Mouse (Mus musculus): Measurements from ENCODE around the gene Pctp.

The Pctp gene

DNA sequence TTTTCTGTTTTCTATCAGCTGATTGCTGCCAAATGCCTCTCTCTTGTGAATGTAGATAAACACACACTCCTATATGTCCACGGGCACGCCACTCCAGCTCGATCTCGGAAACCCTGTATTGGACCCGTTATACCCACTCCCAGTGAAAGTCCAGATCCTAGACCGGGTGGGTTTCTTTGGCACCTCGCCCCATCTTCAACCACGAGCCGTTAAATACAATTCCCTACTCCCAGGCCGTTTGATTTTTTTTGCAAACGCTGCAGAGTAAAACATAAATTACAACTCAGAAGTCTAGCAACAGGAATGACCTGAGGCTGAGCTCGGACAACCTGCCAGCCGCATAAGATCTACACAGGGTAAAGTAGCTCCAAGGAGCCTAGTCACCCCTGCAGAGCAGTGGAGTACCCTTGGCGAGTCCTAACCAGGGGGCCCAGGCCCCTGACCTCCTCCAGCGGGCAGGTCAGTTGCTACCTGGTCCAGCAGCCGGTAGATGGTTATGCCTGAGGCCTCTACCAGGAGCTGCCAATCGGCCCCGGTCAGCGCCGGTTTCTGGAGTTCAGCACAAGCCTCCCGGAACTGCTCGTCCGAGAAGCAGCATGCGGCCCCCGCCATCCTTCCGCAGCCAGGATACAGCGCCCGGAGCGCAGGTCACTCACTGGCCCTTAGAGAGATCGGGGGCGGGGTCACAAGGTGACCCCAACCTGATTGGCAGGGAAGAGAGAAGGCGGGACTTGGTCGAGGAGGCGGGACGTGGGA, at the start of gene Pctp:
Pctp (minus strand) TSS at position 664 of the 756 bp plus-strand sequence.
- no peak for DNase-seq (ENCODE audit: extremely low spot score, low read depth, low spot score)

DNA sequence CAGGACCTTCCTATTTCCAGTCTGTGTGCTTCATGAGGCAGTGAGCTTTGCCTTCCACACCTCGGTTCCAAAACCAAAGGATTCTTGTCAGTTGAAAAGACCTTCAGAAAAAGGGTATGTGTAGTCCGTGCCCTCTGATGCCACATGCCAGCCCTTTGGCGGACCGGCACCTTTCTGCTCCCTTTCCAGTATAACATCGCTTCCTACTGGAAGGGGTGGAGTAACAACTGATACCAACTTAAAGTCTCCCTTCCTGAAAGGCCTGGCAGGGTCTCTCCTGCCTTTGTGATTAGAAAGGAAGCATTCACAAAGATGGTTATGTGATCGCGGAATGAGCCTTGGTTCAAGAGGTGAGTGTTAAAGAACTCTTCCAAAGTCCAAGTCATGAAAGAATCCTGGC, 47.3 kb upstream of the Pctp start:
- no peak for DNase-seq (ENCODE audit: extremely low spot score, low read depth, low spot score)

DNA sequence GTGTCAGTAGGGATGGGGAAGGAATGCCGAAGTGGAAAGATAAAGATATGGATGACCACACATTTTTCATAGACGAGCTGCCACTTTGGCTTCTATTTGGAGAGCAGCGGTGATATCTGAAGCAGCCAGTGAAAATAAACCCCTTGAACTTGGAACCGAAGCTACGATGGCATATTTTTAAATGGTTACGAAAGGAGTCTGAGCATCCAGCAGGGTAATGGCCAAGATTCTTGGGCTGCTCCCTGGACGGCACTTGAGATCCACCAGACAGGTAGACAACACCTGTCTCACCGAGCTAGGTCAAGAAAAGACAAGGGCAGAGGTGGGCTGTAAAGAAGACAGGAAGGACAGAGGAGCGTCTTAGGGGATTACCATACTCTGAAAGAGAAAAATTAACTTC, 44.6 kb upstream of the Pctp start:
- no peak for DNase-seq (ENCODE audit: extremely low spot score, low read depth, low spot score)

DNA sequence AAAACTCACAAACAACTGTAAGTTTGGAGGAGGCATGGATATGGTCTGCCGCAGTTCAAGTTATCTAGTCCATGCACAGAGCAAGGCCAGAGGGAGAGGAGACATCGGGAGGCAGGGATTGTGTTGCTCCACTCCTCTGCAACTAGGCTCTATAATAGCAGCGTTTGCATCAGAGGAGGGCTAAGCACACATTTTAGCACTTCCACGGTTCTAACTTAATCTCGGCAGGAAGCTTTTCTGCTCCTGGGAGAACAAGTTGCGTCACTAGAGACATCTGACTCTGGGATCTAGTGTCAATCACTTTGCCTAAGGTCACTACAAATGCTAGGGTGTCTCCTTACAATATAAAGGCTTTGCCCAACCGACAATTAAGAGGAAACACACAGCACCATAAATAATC, 43.5 kb upstream of the Pctp start:
- no peak for DNase-seq (ENCODE audit: extremely low spot score, low read depth, low spot score)

DNA sequence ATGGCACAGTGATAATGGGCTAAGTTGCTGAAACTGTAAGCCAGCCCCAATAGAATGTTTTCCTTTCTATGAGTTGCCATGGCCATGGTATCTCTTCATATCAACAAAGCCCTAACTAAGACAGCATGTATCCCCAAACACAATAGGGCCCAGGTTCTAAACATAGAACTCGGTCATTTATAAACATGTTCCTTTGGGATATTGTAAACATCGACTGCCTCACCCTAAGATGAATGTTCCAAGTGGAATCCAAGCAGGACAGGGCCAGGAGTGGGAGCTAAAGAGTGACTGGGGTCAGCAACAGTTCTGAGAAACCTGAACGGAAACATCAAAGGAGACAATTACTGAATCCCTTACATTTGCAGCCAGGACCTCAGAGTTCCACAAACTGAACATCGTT, 41.8 kb upstream of the Pctp start:
- DNase-seq (ENCODE audit: extremely low spot score, low read depth, low spot score), result no peak

DNA sequence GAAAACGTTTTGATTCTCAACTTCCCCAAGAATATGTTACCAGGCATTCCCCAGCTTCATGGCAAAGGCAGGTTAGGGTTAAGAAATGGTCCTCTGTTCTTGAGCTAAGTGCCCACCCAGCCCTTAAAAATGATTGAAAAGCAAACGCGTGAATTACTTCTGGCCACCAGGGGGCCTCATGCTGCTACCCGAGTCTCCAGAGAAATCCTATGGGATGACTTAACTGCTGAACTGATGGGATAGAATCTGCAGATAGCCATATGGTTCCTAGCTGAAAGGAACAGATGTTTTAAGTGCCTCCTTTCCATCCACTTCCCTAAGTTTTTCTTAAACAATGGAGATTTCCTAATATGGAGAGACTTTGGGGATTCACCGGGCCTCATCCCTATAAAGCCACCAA, 35.3 kb upstream of the Pctp start:
- DNase-seq (ENCODE audit: extremely low spot score, low read depth, low spot score), result no peak

DNA sequence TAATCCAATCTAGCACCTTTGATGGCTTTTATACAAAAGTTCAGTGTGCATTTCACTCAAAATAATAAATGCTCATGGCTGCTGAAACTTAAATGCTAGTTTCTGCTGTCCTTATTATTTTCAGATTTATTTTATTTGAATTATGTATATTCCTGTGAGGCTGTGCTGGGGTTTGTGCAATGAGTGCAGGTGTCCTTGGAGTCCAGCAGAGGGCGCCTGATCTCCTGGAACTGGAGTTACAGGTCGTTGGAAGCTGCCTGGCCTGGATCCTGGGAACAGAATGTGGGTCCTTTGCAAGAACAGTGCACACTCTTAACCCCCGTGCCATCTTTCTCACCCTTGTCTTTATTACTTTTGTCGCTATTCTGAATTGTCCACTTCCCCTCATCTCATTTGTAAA, 33.7 kb upstream of the Pctp start:
- DNase-seq (ENCODE audit: extremely low spot score, low read depth, low spot score), result no peak

DNA sequence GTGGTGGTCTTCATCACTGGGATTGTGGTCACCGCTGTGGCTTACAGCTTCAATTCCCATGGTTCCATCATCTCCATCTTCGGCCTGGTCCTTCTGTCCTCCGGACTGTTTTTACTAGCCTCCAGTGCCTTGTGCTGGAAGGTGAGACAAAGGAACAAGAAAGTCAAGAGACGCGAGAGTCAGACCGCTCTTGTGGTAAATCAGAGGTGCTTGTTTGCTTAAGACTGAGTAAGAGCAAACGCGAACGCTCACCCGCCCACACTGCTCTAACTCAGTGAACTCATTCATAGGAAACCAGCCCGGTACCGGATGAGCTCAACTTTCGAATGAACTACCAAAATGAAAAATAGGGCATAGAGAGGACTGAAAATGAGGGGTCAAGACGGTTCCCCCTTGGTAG, 32.8 kb upstream of the Pctp start:
- no peak for DNase-seq (ENCODE audit: extremely low spot score, low read depth, low spot score)

DNA sequence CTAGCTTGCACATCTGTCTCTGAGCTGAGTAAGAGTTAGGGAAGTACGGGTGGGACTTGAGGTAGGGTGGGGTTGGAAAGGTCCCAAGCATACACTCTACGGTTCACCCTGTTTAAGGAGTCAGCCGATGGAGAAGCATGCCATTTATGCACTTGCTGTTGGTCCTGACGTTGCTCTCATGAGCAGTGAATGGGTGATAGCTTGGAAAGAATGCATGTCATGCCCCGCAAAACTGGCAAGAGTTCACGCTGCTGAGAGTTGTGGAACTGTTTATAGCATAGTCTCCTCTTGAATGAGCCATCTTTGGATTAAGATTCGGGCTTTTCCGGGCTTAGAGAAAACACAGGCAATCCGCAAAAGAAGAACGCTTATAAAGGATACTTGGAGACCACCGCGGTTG, 32.0 kb upstream of the Pctp start:
- DNase-seq (ENCODE audit: extremely low spot score, low read depth, low spot score), result no peak

DNA sequence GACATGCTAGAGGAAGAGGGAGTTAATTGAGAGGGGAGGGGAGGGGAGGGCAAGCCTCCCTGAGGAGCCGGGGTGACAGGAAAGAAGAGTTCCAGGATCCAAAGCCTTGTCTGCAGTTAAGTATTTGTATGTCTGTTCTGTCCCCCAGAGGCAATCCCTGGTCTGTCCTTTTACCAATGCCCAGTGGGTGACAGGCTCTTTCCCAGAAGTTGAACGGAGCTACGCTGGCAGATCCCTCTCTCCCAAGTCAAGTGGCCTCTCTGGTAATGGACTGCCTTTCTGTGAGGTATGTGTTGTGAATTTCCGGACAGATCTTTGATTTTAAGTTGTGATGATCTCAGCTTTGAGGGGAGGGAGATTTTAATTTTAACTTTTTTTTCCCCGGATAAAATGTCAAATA, 30.7 kb upstream of the Pctp start:
- no peak for DNase-seq (ENCODE audit: extremely low spot score, low read depth, low spot score)

DNA sequence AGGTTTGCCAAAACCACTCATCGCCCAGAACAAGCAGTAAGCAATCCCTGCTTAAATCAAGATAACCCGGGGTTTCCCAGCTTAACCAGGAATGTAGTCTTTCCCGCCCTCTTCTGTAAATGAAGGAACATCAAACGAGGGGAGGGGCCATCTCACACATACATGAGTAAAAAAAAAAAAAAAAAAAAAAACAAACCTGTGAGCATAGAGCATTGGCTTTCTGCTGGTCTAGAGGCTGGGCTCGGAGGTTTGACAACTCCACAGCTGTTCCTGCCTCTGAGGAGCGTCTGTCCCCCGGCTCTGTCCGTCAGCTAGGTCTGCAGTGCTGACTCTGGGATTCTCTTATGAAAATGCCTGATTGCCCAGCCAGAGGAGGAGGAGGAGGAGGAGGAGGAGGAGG, 30.1 kb upstream of the Pctp start:
- no peak for DNase-seq (ENCODE audit: extremely low spot score, low read depth, low spot score)

DNA sequence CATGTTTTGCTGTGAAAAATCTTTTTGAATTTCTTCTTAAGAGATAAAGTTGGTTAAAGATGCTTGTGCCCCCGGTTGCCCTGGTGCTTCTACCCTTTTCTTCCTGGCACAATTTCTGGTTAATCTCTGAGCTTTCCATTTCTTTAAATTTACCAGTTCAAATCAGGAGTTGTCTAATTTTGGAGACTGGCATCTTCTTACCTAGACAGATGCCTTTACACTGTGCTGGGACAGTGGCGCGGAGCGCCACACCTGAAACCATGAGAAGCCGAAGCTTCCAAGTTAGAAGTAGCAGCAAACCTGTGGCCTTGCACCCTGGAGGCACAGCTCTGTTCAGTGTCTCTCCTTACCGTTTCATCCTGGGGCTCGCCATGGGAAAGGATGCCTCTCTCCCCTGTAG, 28.4 kb upstream of the Pctp start:
- DNase-seq (ENCODE audit: extremely low spot score, low read depth, low spot score), result no peak

DNA sequence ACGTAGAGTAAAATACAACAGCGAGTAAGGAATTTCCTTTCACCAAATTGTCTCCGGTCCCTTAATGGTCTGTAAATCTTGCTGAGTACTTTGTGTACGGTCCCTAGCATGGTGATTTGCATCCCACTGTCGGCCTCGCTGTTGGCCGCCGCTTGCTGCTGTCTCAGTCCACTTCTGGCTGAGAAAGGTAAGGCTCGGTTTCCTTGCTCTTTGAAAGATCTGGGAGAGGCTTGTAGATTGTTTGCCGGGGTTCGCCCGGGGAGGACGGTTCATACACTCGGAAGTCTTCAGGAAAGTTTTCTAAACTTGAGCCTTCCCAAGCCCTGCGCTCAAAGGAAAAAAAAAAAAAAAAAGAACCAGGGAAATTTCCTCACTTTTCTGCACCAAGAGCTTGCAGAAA, 27.9 kb upstream of the Pctp start:
- no peak for DNase-seq (ENCODE audit: extremely low spot score, low read depth, low spot score)

DNA sequence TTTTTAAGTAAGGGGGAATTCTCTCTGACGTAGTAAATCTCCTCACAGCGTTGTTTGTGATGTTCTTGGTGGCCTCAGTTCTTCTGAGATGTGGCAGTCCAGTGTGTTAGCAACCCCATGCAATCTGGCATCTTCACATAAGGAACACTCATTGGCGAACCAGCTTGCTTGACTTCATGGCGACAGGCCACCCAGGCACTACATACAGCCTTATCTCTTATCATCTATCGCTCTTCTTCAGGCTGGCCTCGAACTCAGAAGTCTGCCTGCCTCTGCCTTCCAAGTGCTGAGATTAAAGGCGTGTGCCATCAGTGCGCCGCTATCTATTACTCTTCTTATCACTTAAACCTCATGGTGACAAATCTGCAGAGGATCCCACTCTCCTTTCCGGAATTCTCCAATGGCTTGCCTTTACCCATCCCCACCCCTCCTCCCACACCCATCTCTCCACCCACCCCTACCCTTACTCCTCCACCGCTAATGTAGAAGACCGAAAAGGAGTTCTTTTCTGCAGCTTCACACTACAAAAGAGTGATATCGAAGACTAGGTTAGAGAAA, 27.2 kb upstream of the Pctp start, which contains the start of gene Tmem100:
Tmem100 (plus strand) TSS at position 508 of the 558 bp plus-strand sequence.
- DNase-seq (ENCODE audit: extremely low spot score, low read depth, low spot score), result no peak

DNA sequence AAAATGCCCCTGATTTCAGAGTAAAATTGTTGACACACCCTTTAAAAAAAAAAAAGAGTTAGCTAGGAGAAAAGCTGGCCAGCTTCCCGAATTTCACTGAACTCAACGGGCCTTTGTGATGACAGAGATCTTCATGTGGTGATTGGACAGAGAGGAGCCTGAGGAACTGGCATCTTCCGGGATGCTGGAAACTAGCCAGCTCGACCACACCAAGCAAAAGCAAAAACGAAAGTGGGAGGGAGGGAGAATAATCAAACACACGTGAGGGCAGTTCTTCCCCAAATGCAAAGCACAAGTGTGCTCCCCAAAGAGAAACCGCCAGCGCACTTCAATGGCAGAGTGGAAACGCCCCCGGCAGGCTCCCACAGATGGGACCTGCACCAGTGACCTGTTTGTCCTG, 26.7 kb upstream of the Pctp start:
- DNase-seq (ENCODE audit: extremely low spot score, low read depth, low spot score), result no peak

DNA sequence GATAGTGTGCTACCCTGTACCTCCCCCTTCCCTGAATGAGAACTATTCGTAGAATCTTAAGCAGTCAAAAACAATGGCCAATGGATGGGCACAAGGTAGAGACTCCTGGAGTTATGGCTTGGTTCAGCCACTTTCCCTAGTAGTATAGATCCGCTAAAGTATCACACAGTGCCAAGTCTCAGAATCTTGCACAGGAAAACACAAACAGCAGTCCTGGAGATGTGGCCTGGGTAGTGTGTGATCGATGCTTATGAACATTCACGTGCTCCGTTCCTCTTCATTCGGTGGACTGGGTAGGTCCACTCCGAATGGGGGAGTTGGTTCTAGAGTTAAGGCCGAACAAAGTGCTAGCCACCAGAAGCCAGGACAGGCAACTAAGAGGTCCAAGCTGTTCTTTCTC, 26.1 kb upstream of the Pctp start:
- DNase-seq (ENCODE audit: extremely low spot score, low read depth, low spot score), result no peak

DNA sequence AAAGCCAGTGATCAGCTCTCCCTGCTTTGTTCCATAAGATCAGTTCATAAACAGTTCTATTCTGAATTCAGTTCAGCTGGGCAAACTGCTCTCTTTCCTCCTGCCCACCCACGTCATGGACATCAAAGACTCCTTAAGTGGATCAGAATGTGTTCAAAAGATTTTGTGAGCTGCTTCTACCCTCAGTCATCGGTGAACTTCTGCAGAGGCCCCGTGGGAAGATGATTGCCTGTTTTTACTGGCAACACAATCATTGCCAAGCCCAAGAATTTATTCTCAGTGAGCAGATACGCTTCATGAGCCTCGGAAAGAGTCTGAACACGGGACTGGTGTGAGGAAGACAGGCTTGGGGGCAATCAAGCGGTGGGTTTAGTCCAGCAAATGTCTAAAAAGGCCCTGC, 24.5 kb upstream of the Pctp start:
- DNase-seq (ENCODE audit: extremely low spot score, low read depth, low spot score), result no peak

DNA sequence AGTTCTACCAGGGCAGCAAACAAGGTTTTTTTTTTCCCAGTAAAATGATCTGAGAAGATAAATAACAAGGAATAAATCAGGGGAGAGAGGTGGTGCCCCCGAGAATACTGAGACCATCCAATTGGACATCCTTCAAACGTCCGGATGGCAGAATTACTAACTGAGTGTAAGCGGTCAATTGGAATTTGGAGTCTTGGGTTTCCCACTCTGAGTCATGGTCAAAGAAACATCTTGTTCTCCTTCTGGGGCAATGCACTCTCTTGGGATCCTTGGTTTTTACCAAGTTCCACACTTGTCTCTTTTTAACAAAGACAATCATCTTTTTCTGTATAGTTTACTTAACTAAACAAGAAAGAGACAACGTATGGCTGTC, 24.1 kb upstream of the Pctp start:
- DNase-seq (ENCODE audit: extremely low spot score, low read depth, low spot score), result no peak

DNA sequence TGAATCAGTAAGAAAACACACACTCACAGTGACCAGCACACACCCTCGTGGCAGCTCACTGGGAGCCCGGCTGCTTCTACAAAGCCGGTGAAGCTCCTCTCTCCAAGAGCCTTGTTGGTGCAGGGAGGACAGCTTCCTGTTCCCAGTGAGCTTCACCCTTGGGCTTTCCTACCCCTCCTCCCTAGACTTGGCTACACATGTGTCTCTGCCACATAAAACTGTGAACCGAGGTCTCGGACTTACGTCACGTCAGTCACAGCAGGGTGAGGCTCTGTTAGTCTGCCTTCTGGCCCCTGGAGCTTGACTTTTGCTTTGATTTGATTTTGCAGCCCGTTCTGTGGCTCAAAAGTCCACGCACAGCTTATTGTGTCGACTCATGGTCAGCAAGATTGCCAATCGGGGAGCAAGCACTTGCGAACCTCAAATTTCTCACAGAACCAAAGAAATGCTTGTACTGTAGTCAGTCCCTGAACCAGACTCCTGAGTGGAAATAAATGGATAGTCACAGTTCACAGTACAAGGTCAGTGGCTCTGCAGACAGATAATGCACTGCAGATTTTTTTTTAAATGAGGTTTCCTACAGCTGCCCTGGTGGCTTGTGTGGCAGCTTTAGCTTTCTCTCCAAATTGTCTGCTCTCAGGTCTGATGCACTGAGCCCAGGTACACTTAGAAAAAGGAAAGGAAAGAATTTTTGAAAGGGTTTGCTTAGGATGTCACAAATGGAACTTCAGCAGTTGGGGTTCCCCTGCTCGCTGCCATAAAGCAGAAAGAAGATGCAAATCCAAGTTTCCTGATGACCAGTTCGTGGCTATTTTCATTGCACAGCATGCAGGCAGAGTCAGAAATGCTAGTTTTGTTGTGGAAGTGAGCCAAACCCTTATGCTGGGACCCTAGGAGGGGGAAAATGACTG, 23.5 kb upstream of the Pctp start:
- DNase-seq (ENCODE audit: extremely low spot score, low read depth, low spot score), result no peak

DNA sequence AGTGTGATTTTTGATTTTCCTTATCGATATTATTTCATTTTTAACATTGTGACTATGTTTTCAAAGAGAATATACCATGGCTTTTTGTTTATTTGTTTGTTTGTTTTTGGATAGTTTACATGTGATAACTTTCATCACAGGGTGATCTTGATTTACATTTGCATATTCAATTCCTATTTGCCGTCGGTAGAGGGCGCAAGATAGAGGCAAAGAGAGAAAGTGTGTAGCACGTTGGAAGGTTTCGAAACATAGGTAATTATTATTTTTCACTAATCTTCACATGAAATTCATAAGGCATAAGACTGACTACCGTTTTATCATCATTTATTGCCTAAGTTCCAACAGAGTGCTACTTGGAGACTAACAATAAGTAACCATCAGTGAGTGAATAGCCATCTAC, 16.5 kb upstream of the Pctp start:
- no peak for DNase-seq (ENCODE audit: extremely low spot score, low read depth, low spot score)

DNA sequence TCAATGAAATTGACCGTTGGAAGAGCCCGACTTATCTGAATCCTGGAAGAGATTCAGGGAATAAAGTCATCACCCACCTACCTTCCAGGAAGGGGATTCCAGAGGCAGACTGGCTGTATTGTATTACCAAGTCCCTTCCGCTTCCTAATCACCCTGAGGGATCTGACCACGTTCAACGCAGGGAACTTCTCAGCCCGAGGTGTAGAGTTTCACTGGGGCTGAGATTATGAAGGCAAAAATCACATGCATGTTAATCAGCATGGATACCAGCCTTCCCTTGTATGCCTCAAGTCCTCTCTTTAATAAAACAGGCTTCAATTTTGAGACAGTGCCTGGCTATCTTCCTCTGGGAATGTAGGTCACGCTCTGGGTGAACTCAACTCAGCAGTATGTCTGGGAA, 12.6 kb upstream of the Pctp start:
- no peak for DNase-seq (ENCODE audit: extremely low spot score, low read depth, low spot score)

DNA sequence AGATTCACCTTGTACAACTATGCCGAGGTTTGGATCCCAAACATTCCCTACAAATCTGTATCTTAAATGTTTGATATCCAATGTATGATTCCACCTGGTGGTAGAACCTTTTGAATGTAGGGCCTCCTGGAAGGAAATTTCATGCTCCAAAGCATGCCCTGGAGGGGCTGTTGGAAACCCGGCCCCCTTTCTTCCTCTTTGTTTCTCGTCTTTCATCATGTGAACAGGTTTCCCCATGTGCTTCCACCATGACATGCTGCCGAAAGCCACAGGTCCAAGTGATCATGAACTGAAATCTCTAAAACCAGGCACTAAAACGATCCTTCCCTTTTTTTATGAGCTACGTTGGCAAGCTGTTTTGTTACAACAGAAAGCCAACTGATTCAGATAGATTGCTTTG, 11.0 kb upstream of the Pctp start:
- DNase-seq (ENCODE audit: extremely low spot score, low read depth, low spot score), result no peak

Measured in hindlimb bud, embryonic 11.5 days (tissue).